Mouse (Mus musculus): ENCODE data around the gene Rpl36. TPM values are rescaled to one million over a fixed set of nuclear protein-coding genes. Genes with fewer than 3 reads are reported as not detected.
"Not testable (repeated sequence)": the region's sequence is repeated elsewhere in the genome, so short reads cannot be mapped to it uniquely, and the experiment has no call there.

Rpl36 gene
- total RNA-seq, 2 experiments from 2014 or later, result 343 to 401 TPM

- not testable (repeated sequence) for DNase-seq (ENCODE audit: low spot score in 2 of 2)
Observed at GRCm38 (mm10) chr17:56629800-56630781, 16.9 kb downstream of the Rpl36 start.

GRCm38 (mm10) chr17:56631807-56632206 lies 18.6 kb downstream of the Rpl36 start:
- intact Hi-C loops (cut with DNase I), result no loop called here

More at GRCm38 (mm10) chr17:56629800-56630781, 16.9 kb downstream of the Rpl36 start:
- intact Hi-C loops (cut with DNase I), result loop anchor here (5.0 kb wide), 1 partner anchor 37 kb away; no protein-coding TSS in a partner anchor

GRCm38 (mm10) chr17:56634023-56634422 lies 20.8 kb downstream of the Rpl36 start:
- DNase-seq (ENCODE audit: low spot score in 2 of 2), result no peak
- intact Hi-C loops (cut with DNase I), result no loop called here

More at GRCm38 (mm10) chr17:56631807-56632206, 18.6 kb downstream of the Rpl36 start:
- DNase-seq (ENCODE audit: low spot score in 2 of 2), result no peak

DNA sequence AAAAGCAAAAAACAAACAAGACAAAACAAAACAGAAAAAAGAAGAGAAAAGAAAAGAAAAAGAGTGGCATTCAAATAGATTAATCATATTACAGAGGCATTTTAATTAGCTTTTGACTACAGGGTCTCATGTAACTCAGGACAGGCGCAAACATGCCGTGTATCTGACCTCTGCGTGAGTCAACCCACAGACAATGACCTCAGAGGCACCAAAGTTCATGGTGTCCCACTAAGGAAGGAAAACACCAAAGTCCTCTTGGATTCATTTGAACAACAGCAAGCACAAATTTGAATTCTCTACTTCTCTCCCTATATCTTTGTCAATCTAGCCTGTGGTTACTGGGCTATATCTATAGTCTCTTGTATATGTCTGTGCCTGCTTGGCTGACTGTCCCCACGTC lies 30.0 kb downstream of the Rpl36 start:
- intact Hi-C loops (cut with DNase I), result no loop called here

DNA sequence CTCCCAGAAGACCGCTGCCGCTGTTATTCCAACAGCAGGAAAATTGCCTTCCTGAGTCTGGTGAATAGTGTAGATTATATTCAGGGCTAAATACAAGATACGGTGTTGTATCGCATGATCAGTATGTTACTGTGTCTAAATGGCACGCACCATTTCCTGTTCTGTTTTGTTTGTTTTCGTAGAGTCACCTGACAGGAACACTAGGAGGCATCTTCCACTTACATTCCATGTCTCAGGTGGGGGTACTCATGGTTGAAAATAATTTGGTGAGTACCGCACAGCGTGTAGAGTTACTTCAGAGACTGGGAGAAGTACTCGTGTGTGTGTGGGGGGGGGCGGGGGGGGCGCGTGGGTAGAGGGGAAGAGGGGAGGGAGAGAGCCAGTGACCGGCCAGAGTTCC lies 34.3 kb downstream of the Rpl36 start:
- intact Hi-C loops (cut with DNase I), result no loop called here
- no peak for DNase-seq (ENCODE audit: low spot score in 2 of 2)

More for the DNA sequence above, 30.0 kb downstream of the Rpl36 start:
- no peak for DNase-seq (ENCODE audit: low spot score in 2 of 2)

GRCm38 (mm10) chr17:56651801-56652200 lies 38.6 kb downstream of the Rpl36 start:
- DNase-seq (ENCODE audit: low spot score in 2 of 2), result no peak
- intact Hi-C loops (cut with DNase I), result no loop called here

DNA sequence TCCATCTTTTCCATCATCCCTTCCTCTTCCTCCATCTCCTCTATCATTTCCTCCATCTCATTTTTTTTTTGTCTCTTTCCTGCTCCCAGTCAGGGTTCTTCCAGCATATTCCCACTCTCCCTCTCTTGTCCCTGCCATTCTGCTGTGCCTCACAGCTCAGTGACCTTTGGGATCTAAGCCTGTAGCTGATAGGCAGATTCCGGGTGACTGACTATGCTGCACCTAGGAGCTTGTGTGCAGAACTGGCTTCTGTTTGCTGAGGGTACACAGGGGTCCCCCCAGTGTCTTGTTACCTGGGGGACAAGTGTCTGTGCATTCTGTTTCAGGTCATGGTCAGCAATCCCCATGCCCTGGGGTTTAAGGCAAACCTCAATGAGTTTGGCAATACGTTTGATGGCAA lies 41.6 kb downstream of the Rpl36 start:
- intact Hi-C loops (cut with DNase I), result no loop called here
- DNase-seq (ENCODE audit: low spot score in 2 of 2), result no peak

GRCm38 (mm10) chr17:56655311-56655710 lies 42.1 kb downstream of the Rpl36 start:
- intact Hi-C loops (cut with DNase I), result no loop called here
- no peak for DNase-seq (ENCODE audit: low spot score in 2 of 2)

- no peak for DNase-seq (ENCODE audit: low spot score in 2 of 2)
- intact Hi-C loops (cut with DNase I), result no loop called here
Observed at GRCm38 (mm10) chr17:56656171-56656570, 43.0 kb downstream of the Rpl36 start.

DNA sequence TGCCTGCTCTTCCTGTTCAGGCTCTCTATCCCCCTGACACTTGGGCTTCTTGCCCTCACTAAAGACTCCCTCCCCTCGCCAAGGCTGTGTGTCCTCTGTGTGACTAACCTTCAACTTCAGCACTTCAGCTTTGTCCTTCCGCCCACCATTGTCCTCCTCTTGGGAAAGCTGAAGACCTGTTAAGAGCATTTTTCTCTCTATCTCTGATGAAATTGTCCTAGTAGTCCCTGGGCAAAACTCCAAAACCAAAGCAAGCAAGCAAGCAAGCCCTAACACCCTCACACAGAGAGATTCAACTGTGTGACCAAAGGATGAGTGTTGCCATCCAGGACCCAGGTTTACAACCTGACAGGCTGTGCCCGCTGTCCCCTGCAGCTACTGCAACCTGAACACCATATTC lies 50.4 kb downstream of the Rpl36 start:
- no peak for DNase-seq (ENCODE audit: low spot score in 2 of 2)
- intact Hi-C loops (cut with DNase I), result no loop called here

Other genes with a start within 250 kb of the Rpl36 start
- gene Ptprs, start 136.9 kb upstream of the Rpl36 start, total RNA-seq (2021), result 100 to 1,000 TPM; 576 to 675 TPM
- not detected for gene Znrf4, start 101.0 kb upstream of the Rpl36 start, total RNA-seq (2021)
- 1 to 10 TPM; 1.3 to 3.5 TPM for gene Gm20219, start 59.0 kb upstream of the Rpl36 start, total RNA-seq (2021)
- 100 to 1,000 TPM in 1 of 2 experiments, 10 to 100 TPM in 1; 73.4 to 145 TPM for gene Safb2, start 28.8 kb upstream of the Rpl36 start, total RNA-seq (2021)
- gene Safb, start 28.6 kb upstream of the Rpl36 start, total RNA-seq (2021), result 100 to 1,000 TPM; 126 to 182 TPM
- gene 2410015M20Rik, start 3.6 kb upstream of the Rpl36 start, total RNA-seq (2021), result 100 to 1,000 TPM; 120 to 139 TPM
- gene Lonp1, start 13.5 kb downstream of the Rpl36 start, total RNA-seq (2021), result 10 to 100 TPM; 62.7 to 64.1 TPM
- gene Catsperd, start 14.7 kb downstream of the Rpl36 start, total RNA-seq (2021), result under 1 TPM; 0.57 to 0.91 TPM
- gene Ranbp3, start 59.9 kb downstream of the Rpl36 start, total RNA-seq (2021), result 10 to 100 TPM; 96.3 to 99.5 TPM
- 100 to 1,000 TPM; 190 to 237 TPM for gene Ndufa11, start 104.4 kb downstream of the Rpl36 start, total RNA-seq (2021)
- gene Vmac, start 104.6 kb downstream of the Rpl36 start, total RNA-seq (2021), result 10 to 100 TPM; 13.7 to 14.9 TPM
- gene Nrtn, start 144.1 kb downstream of the Rpl36 start, total RNA-seq (2021), result 1 to 10 TPM; 5.9 to 7.3 TPM
- 10 to 100 TPM; 57.6 to 75.6 TPM for gene Dus3l, start 151.3 kb downstream of the Rpl36 start, total RNA-seq (2021)
- gene Prr22, start 156.8 kb downstream of the Rpl36 start, total RNA-seq (2021), result 1 to 10 TPM; 1.2 to 1.3 TPM
- 1 to 10 TPM; 2.7 to 2.9 TPM for gene Rfx2, start 217.6 kb downstream of the Rpl36 start, total RNA-seq (2021)